Mouse (Mus musculus): ENCODE data around the gene Birc5.
"Not testable (repeated sequence)": the region's sequence is repeated elsewhere in the genome, so short reads cannot be mapped to it uniquely, and the experiment has no call there.

Gene Birc5

GRCm38 (mm10) chr11:117848985-117849671 is at the start of gene Birc5:
Gene Birc5 (plus strand): TSS chr11:117849251.
- peak; percentile 89 to 97 for DNase-seq (ENCODE audit: low spot score in 2 of 2)

- DNase-seq (ENCODE audit: low spot score in 2 of 2) = no peak
Measured at GRCm38 (mm10) chr11:117800038-117800437, 49.0 kb upstream of the Birc5 start.

GRCm38 (mm10) chr11:117801650-117802049 is 47.4 kb upstream of the Birc5 start:
- DNase-seq (ENCODE audit: low spot score in 2 of 2) = no peak

GRCm38 (mm10) chr11:117803166-117803688 is 45.8 kb upstream of the Birc5 start:
- no peak for DNase-seq (ENCODE audit: low spot score in 2 of 2)

- no peak for DNase-seq (ENCODE audit: low spot score in 2 of 2)
Measured at GRCm38 (mm10) chr11:117806781-117807180, 42.3 kb upstream of the Birc5 start.

DNA sequence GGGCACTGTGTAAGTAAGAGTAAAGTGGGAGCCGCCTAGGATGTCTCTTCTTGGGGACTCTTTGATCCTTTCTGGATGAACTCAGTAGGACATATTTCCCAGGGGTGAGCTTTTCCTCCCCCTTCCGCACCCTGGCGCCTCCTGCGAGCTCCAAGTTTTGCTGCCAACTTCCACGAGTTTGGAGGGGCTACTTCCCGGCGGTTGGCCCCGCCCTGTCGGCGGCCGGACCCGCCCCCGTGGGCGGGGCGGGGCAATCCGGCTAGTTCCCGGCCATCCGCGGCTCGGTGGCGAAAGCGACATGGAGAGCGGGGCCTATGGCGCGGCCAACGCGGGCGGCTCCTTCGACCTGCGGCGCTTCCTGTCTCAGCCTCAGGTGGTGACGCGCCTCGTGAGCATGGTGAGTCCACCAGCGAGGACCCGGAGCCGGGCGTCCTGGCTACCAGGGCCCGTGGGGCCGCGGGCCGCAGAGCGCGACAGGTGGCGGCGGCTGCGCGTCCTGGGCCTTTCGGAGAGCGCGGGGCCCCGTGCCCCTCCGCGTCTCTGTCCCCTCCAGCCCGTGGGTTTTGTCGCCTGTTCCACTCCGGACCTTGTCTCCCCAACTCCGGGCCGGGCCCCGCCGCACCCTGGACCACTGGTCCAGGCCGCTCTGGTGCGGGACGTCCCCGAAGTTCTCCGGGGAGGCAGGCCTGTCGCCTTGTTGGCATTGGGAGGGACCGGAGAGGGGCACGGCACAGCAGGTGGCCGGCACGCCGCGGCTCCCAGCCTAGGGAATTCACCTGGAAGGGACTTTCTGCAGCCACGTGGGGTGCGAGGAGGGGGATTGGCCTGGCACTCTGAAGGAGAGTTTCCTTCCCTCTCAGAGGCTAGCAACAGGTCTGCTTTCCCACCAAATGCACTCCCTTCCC is 39.4 kb upstream of the Birc5 start, which contains the start of the genes Gm20708 and Syngr2:
Gene Gm20708, plus strand, starts transcription at position 262 of the 905 bp plus-strand sequence.
Gene Syngr2, plus strand, starts transcription at position 262 of the 905 bp plus-strand sequence.
- peak in 1 of 2 experiments; percentile 57 for DNase-seq (ENCODE audit: low spot score in 2 of 2)

- DNase-seq (ENCODE audit: low spot score in 2 of 2) = peak; percentile 59 to 70
Measured at GRCm38 (mm10) chr11:117810401-117811046, 38.5 kb upstream of the Birc5 start.

GRCm38 (mm10) chr11:117813867-117814266 is 35.2 kb upstream of the Birc5 start:
- DNase-seq (ENCODE audit: low spot score in 2 of 2) = no peak

DNA sequence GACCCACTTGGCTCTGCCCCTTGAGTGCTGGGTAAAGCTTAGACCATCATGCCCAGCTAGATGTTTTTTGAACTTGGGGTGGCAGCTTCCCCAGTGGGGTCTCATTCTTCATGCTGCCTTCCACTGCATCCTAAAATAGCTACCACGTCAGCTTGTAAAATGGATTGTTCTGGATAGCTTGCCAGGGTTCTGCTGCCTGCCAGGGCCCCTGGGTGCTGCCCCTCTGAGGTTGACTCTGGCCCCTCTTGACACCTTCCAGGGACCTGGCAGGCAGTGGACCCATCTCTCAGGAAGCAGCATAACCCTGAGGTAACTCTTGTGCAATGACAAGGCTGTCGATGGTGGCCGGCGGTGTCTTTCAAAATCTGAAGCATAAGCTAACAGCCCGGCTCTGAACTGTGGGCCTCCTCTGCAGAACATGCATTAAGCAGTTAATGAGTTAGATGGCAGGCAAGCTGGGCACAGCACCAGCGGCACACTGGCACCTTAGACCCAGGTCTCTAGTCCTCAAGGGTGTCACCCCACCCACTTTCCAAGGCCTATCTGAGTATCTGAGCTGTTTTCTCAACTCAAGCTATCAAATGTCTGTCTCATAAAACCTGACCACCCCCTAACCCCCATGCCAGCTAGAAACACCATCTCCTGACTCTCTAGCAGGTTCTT is 34.2 kb upstream of the Birc5 start:
- DNase-seq (ENCODE audit: low spot score in 2 of 2) = no peak

DNA sequence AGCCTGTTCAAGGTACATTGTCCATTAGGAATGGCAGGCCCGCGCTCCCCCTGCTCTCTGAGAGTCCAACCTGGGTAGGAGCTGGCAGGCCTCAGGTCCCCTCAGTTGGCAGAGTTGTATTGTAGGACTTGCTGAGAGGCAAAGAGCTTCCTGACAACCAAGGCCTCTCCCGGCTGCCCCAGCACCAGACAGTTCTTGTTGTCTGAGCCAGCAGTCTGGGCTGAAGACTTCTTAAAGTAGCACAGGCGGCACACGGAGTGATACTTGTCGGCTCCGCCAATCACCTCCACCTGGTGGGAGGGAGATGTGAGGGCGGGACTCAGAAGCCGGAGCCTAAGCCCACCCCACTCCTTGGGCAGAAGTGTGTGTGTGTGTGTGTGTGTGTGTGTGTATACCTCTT is 33.2 kb upstream of the Birc5 start:
- DNase-seq (ENCODE audit: low spot score in 2 of 2) = not testable (repeated sequence)

DNA sequence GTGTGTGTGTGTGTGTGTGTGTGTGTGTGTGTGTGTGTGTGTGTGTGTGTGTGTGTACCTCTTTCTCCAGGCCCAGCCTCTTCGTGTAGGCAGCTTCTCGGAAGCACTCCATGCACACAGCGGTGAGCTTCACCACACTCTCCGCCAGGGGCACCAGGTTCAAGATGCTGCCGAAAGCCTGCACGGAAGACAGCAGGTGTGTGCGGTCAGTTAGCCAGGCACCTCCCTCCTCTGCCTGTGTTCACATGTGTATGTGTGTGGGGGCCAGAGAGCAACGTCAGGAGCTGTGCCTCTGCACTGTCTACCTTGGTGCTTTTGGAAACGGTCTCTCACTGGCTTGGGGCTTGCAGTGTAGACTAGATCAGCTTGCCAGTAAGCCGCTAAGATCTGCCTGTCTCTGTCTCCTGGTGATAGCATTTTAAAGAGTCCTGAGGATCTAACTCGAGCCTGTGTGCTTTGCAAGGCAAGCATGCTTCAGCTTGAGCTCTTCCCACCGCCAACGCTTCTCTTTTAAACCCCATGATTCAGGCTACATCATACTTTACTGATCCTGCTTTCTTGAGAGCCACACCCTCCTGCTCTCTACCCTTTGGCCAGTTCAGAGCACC is 32.6 kb upstream of the Birc5 start:
- no peak for DNase-seq (ENCODE audit: low spot score in 2 of 2)

- DNase-seq (ENCODE audit: low spot score in 2 of 2) = no peak
Measured at GRCm38 (mm10) chr11:117819095-117819494, 30.0 kb upstream of the Birc5 start.

DNA sequence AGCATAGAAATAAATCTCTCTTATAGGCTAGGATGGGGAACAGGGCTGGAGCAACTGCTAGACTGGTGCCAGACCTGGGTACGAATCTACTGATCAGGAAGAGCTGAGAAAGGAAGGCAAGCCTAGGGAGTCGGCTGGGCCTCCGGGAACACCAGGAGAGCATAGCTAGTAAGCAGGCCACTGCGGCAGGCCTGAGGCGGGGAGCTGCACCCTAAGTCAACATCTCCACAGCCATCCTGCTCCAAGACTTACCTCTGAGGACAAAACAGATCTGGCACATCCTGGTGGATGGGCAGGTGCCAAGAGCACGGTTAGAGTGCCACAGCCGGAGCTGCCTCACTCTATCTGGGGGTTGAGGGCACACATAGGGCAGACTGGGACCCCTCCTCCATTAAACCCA is 28.9 kb upstream of the Birc5 start:
- no peak for DNase-seq (ENCODE audit: low spot score in 2 of 2)

DNA sequence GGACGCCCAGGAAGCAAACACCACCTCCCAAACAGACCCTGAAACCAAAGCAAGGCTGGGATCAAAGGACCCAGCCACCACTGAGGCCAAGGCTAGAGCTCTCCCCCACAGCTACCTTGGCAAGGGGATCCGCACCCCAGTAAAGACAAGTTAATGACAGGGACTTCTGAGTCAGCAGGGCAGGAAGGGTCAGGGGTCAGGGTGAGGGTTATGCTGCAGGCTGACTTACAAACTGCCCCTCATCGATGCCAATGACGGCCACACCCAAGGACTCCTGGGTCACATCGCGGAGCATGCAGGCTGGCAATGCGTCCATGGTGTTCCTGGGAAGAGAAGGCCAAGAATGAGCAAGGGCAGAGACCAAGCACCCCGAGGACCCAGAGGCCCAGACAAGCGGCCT is 27.2 kb upstream of the Birc5 start:
- no peak for DNase-seq (ENCODE audit: low spot score in 2 of 2)

- no peak for DNase-seq (ENCODE audit: low spot score in 2 of 2)
Measured at GRCm38 (mm10) chr11:117822728-117823241, 26.3 kb upstream of the Birc5 start.

- DNase-seq (ENCODE audit: low spot score in 2 of 2) = no peak
Measured at GRCm38 (mm10) chr11:117823411-117823810, 25.6 kb upstream of the Birc5 start.

GRCm38 (mm10) chr11:117824060-117824969 is 24.7 kb upstream of the Birc5 start:
- DNase-seq (ENCODE audit: low spot score in 2 of 2) = peak; percentile 62 to 83

DNA sequence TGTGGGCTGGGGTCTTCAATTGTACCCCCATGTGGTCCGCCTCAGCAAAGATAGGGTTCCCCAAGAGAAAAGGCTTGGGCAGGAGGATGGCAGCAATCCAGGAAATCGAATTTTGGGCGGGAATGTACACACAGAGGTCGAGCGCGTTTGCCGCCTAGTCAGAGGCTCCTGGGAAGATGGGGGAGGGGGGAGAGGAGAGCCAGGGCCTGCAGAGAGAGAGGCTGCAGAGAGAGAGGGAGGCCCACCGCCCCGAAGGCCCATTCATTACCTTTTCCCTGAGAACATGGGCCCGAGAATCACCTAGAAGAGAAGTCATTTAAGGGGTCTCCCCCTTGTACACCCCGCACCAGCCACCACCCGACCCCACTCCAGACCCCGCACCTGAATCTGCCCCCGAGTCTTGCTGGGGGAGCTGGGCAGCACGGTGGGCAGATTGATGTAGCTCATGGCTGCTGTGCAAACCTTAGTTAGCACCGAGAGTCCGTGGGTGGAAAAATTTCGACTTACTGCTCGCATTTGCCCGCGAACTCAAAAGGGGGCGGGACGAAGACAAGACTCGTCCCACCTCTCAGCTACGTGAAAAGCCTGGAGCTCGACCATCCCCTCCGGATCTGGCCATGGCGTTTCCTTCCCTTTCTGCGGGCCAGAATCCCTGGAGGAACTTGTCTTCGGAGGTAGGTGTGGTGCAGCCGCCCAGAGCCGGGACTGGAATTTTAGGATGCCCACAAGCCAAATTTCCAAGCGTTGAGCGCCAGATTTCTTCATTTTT is 23.5 kb upstream of the Birc5 start, which contains the start of the genes Afmid and Tk1:
Gene Afmid, plus strand, starts transcription at position 592 of the 769 bp plus-strand sequence.
Gene Tk1, minus strand, starts transcription at position 760 of the 769 bp plus-strand sequence.
- peak in 1 of 2 experiments; percentile 60 for DNase-seq (ENCODE audit: low spot score in 2 of 2)

DNA sequence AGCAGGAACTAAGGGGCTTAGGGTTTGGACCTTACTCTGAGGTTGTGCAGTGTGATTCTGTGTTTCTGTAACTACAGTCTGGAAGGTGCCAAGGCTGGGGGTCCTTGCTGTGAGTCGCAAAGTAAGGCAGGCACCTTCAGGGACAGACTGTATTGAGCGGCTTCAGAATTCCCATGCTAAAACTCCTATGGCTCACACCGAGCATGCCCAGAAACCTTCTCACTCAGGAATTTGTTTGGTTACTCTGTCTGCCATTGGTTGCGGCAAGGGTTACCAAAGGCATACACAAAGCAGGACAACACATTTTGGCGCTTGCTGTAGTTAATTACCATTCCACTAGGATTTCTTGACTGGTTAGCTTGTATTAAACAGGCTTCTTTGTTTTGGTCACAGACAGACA is 22.9 kb upstream of the Birc5 start:
- DNase-seq (ENCODE audit: low spot score in 2 of 2) = no peak
